ENCODE assay signal across 15 mouse cellular contexts in genomic region chr10:84758200-84758468, GRCm38 (mm10). TPM values are rescaled to one million over a fixed set of nuclear protein-coding genes. Genes with fewer than 3 reads are reported as not detected.
A peak's percentile ranks its signal among the peaks of the same experiment; 100 is the strongest.
DNase-seq lines count a peak whose midpoint lies in the region; ATAC-seq lines count a peak whose summit lies in the region.
"Had no signal": no experiment of that assay in that cellular context is flagged by ENCODE, and none has a peak within 500 bp of the region (broad histone marks: within the 10 kb centered on the region; RNA-seq: fewer than 3 reads in every experiment).

No protein-coding gene starts in this region.

- H3K4me2 ChIP-seq in forebrain, embryonic 15.5 days (replicated peaks), result peak overlapping the region; percentile 95
- H3K4me2 ChIP-seq in limb, embryonic 12.5 days, result no peak overlapping the region
- peak overlapping the region; percentile 76 for H3K4me2 ChIP-seq in neural tube, embryonic 11.5 days (ENCODE audit: low read depth)

- DNase-seq in embryo, embryonic 10 days (ENCODE audit: low spot score), result peak; percentile 3
- DNase-seq in embryo, embryonic 9.5 days (ENCODE audit: extremely low spot score), result no peak
- no peak for DNase-seq in neural tube, embryonic 11.5 days (ENCODE audit: low spot score)
- DNase-seq in urinary bladder, postnatal 36 days (ENCODE audit: low spot score in 2 of 2), result no peak
- DNase-seq in c-Kit-positive CD71-positive TER-119-positive erythroid progenitor cells, embryonic 14.5 days (ENCODE audit: low spot score), result no peak
- DNase-seq in ovary, postnatal 10 days (ENCODE audit: low spot score), result no peak
- DNase-seq: adrenal gland, postnatal 14 days; cerebellum, postnatal 36 days; gastrocnemius, adult 2 months; layer of hippocampus, adult 9-11 months; lung, adult 18-20 months had no signal

- peaks cover 66% of the 10 kb centered on the region for H3K4me1 ChIP-seq in forebrain, embryonic 15.5 days
- H3K4me1 ChIP-seq in limb, embryonic 12.5 days (replicated peaks), result peaks cover 49% of the 10 kb centered on the region
- peaks cover 19% of the 10 kb centered on the region for H3K4me1 ChIP-seq in neural tube, embryonic 11.5 days (ENCODE audit: control insufficient read depth, insufficient read depth, low read length)

- H3K4me3 ChIP-seq in forebrain, embryonic 15.5 days, result peak overlapping the region; percentile 52
- peak overlapping the region; percentile 40; the same call in 1 of the 2 replicates for H3K4me3 ChIP-seq in limb, embryonic 12.5 days (replicated peaks)
- peak overlapping the region; percentile 56 for H3K4me3 ChIP-seq in neural tube, embryonic 11.5 days (ENCODE audit: low read depth, low read length)
- H3K4me3 ChIP-seq: gastrocnemius, adult 2 months had no signal

- WGBS in forebrain, embryonic 15.5 days, result 7% methylated on average over 5 of the region's 5 CpGs
- 8% methylated on average over 5 of the region's 5 CpGs for WGBS in limb, embryonic 12.5 days
- whole genome bisulfite sequencing in neural tube, embryonic 11.5 days, result under 1% methylated on average over 5 of the region's 5 CpGs

- H3K27me3 ChIP-seq in forebrain, embryonic 15.5 days, result peaks cover 41% of the 10 kb centered on the region
- H3K27me3 ChIP-seq in limb, embryonic 12.5 days, result peaks cover 97% of the 10 kb centered on the region
- H3K27me3 ChIP-seq in neural tube, embryonic 11.5 days (ENCODE audit: control insufficient read depth, insufficient read depth, low read length), result peaks cover 41% of the 10 kb centered on the region

- H3K27ac ChIP-seq in forebrain, embryonic 15.5 days (replicated peaks), result no peak overlapping the region
- H3K27ac ChIP-seq in limb, embryonic 12.5 days, result no peak overlapping the region
- no peak overlapping the region for H3K27ac ChIP-seq in neural tube, embryonic 11.5 days (ENCODE audit: low read depth, low read length)
- H3K27ac ChIP-seq: gastrocnemius, adult 2 months had no signal

- H3K9me3 ChIP-seq in forebrain, embryonic 15.5 days, result no peaks in the 10 kb centered on the region
- no peaks in the 10 kb centered on the region for H3K9me3 ChIP-seq in limb, embryonic 12.5 days
- no peaks in the 10 kb centered on the region for H3K9me3 ChIP-seq in neural tube, embryonic 11.5 days (ENCODE audit: control insufficient read depth, low read length)

- H3K36me3 ChIP-seq in forebrain, embryonic 15.5 days, result no peaks in the 10 kb centered on the region
- H3K36me3 ChIP-seq in limb, embryonic 12.5 days, result no peaks in the 10 kb centered on the region
- H3K36me3 ChIP-seq in neural tube, embryonic 11.5 days (ENCODE audit: control insufficient read depth, insufficient read depth, low read length), result no peaks in the 10 kb centered on the region

- no peak for ATAC-seq in forebrain, embryonic 15.5 days (replicated peaks)
- no peak for ATAC-seq in limb, embryonic 12.5 days (ENCODE audit: insufficient number of reproducible peaks, insufficient read depth, low FRiP score, low TSS enrichment, low read depth)
- ATAC-seq in neural tube, embryonic 11.5 days (ENCODE audit: insufficient read depth, low FRiP score, low TSS enrichment), result no peak

- H3K9ac ChIP-seq in forebrain, embryonic 15.5 days (replicated peaks), result no peak overlapping the region
- H3K9ac ChIP-seq in limb, embryonic 12.5 days (replicated peaks), result no peak overlapping the region
- peak overlapping the region; percentile 60 for H3K9ac ChIP-seq in neural tube, embryonic 11.5 days (ENCODE audit: low read length)

RNA-seq across cellular contexts. Expression of gene Rfx4, which starts 2.3 kb away (rescaled TPM):
- polyA plus RNA-seq in forebrain, embryonic 15.5 days (2015; fragmentation: Nextera tagmentation; extraction: Ambion mirVana), result 7.1 and 8.4 TPM in 2 replicates
- 1.2 and 1.3 TPM in 2 replicates for polyA plus RNA-seq in limb, embryonic 12.5 days (2016; fragmentation: Nextera tagmentation; extraction: Ambion mirVana)
- 56.3 and 62.9 TPM in 2 replicates for polyA plus RNA-seq in neural tube, embryonic 11.5 days (2014; fragmentation: Nextera tagmentation; extraction: Ambion mirVana)
- polyA plus RNA-seq: heart, embryonic 11.5 days; small intestine, adult 2 months had no signal
